Comparison of ENCODE assay signal across 11 mouse cellular contexts in the genomic region with DNA sequence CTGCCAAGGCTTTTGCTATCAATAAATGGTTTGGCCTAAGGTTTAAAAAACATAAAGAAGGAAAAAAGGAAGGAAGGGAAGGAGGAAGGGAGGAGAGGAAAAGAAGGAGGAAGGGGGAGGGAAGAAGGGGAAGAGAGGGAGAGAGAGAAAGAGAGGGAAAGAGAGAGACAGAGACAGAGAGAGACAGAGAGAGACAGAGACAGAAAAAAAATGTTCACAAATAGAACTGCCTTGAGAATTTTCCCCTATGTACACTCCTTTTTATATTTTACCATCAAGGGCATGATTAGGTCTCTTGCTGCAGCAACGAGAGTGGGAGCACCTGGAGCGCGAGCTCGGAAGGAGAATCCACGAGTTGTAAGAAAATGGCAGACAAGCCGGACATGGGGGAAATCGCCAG. TPM values are rescaled to one million over a fixed set of nuclear protein-coding genes. Genes with fewer than 3 reads are reported as not detected.
DNase-seq lines count a peak whose midpoint lies in the region; ATAC-seq and TF ChIP-seq lines count a peak whose summit lies in the region.
"Had no signal": no experiment of that assay in that cellular context is flagged by ENCODE, and none has a peak within 500 bp of the region (broad histone marks: within the 10 kb centered on the region; RNA-seq: fewer than 3 reads in every experiment).

A gene (plus strand): TSS at position 301 of the 400 bp plus-strand sequence.

- no peak within 1 kb of the TSS for H3K4me2 ChIP-seq in kidney, postnatal 0 days (ENCODE audit: low read length)
- H3K4me2 ChIP-seq in hindbrain, embryonic 13.5 days = no peak within 1 kb of the TSS
- H3K4me2 ChIP-seq in midbrain, embryonic 15.5 days = no peak within 1 kb of the TSS

- H3K27me3 ChIP-seq in kidney, postnatal 0 days (ENCODE audit: insufficient read depth, low read length) = no peaks in the 10 kb centered on the region
- 0 out of 2 replicates have a peak, but pooled peaks cover 7% of the 10 kb centered on the region for H3K27me3 ChIP-seq in hindbrain, embryonic 13.5 days
- no peaks in the 10 kb centered on the region for H3K27me3 ChIP-seq in midbrain, embryonic 15.5 days (replicated peaks)

- H3K9me3 ChIP-seq in kidney, postnatal 0 days (replicated peaks; ENCODE audit: low read length) = no peaks in the 10 kb centered on the region
- no peaks in the 10 kb centered on the region for H3K9me3 ChIP-seq in hindbrain, embryonic 13.5 days
- no peaks in the 10 kb centered on the region for H3K9me3 ChIP-seq in midbrain, embryonic 15.5 days

- WGBS in kidney, postnatal 0 days = 78% methylated on average over 7 of the region's 7 CpGs
- 88% methylated on average over 7 of the region's 7 CpGs for WGBS in hindbrain, embryonic 13.5 days
- WGBS in midbrain, embryonic 15.5 days = 86% methylated on average over 7 of the region's 7 CpGs

- H3K4me3 ChIP-seq in kidney, postnatal 0 days (replicated peaks; ENCODE audit: low read depth, low read length) = no peak within 1 kb of the TSS
- H3K4me3 ChIP-seq in cortical plate, adult 2 months (ENCODE audit: insufficient read depth, low read length) = no peak within 1 kb of the TSS
- H3K4me3 ChIP-seq in hindbrain, embryonic 13.5 days = no peak within 1 kb of the TSS
- no peak within 1 kb of the TSS for H3K4me3 ChIP-seq in midbrain, embryonic 15.5 days

- no peak for ATAC-seq in kidney, postnatal 0 days (replicated peaks; ENCODE audit: low FRiP score, low read depth)
- ATAC-seq in hindbrain, embryonic 13.5 days (ENCODE audit: low FRiP score) = no peak
- ATAC-seq in midbrain, embryonic 15.5 days (replicated peaks) = no peak

- no peak within 1 kb of the TSS for H3K9ac ChIP-seq in kidney, postnatal 0 days (ENCODE audit: low read depth, low read length)
- H3K9ac ChIP-seq in hindbrain, embryonic 13.5 days = no peak within 1 kb of the TSS
- no peak within 1 kb of the TSS for H3K9ac ChIP-seq in midbrain, embryonic 15.5 days

- TF ChIP-seq CTCF in kidney, postnatal 0 days (IDR thresholded peaks at IDR 0.05; ENCODE audit: low read depth) = no peak
- TF ChIP-seq CTCF in cortical plate, adult 2 months (IDR thresholded peaks at IDR 0.05; ENCODE audit: extremely low read depth, insufficient read depth, low read length) = no peak

- DNase-seq in kidney, postnatal 0 days (ENCODE audit: low spot score) = no peak
- no peak for DNase-seq in kidney, postnatal 14 days
- no peak for DNase-seq in B cell, adult 2 months
- no peak for DNase-seq in kidney, postnatal 10 days
- DNase-seq in right cerebral cortex, postnatal 25 days = no peak
- DNase-seq: adrenal gland, postnatal 14 days; heart, postnatal 14 days had no signal

- no peak within 1 kb of the TSS for H3K27ac ChIP-seq in kidney, postnatal 0 days
- H3K27ac ChIP-seq in cortical plate, adult 2 months (ENCODE audit: insufficient read depth, low read length) = no peak within 1 kb of the TSS
- no peak within 1 kb of the TSS for H3K27ac ChIP-seq in hindbrain, embryonic 13.5 days
- H3K27ac ChIP-seq in midbrain, embryonic 15.5 days = no peak within 1 kb of the TSS

- TF ChIP-seq POLR2A in cortical plate, adult 2 months (IDR thresholded peaks at IDR 0.05; ENCODE audit: extremely low read depth, insufficient read depth, low read length) = no peak

- no peaks in the 10 kb centered on the region for H3K4me1 ChIP-seq in kidney, postnatal 0 days (replicated peaks; ENCODE audit: insufficient read depth, low read length)
- no peaks in the 10 kb centered on the region for H3K4me1 ChIP-seq in cortical plate, adult 2 months (ENCODE audit: control insufficient read depth, insufficient read depth, low read length)
- no peaks in the 10 kb centered on the region for H3K4me1 ChIP-seq in hindbrain, embryonic 13.5 days (replicated peaks)
- H3K4me1 ChIP-seq in midbrain, embryonic 15.5 days = no peaks in the 10 kb centered on the region

- no peaks in the 10 kb centered on the region for H3K36me3 ChIP-seq in kidney, postnatal 0 days (ENCODE audit: insufficient read depth, low read length)
- H3K36me3 ChIP-seq in hindbrain, embryonic 13.5 days = no peaks in the 10 kb centered on the region
- H3K36me3 ChIP-seq in midbrain, embryonic 15.5 days (replicated peaks) = no peaks in the 10 kb centered on the region

RNA-seq across cellular contexts. Expression of the gene that starts here (rescaled TPM):
- polyA plus RNA-seq in kidney, postnatal 0 days (2015; fragmentation: Nextera tagmentation; extraction: Ambion mirVana) = 16.5 and 18.6 TPM in 2 replicates
- polyA plus RNA-seq in cortical plate, adult 2 months (2012; rRNA removed) = 10.5 and 13.5 TPM in 2 replicates
- 36.3 and 38.4 TPM in 2 replicates for polyA plus RNA-seq in hindbrain, embryonic 13.5 days (2015; fragmentation: Nextera tagmentation; extraction: Ambion mirVana)
- polyA plus RNA-seq in midbrain, embryonic 15.5 days (2015; fragmentation: Nextera tagmentation; extraction: Ambion mirVana) = 34.4 and 34.5 TPM in 2 replicates
- polyA plus RNA-seq: liver, adult 2 months had no signal
